Mouse (Mus musculus): ENCODE results near the gene Susd1. TPM values are rescaled to one million over a fixed set of nuclear protein-coding genes. Genes with fewer than 3 reads are reported as not detected.
"Not testable (repeated sequence)": the region's sequence is repeated elsewhere in the genome, so short reads cannot be mapped to it uniquely, and the experiment has no call there.

Susd1 gene
- polyA plus RNA-seq, 1 experiment from 2014 or later = 9.1 TPM

DNA sequence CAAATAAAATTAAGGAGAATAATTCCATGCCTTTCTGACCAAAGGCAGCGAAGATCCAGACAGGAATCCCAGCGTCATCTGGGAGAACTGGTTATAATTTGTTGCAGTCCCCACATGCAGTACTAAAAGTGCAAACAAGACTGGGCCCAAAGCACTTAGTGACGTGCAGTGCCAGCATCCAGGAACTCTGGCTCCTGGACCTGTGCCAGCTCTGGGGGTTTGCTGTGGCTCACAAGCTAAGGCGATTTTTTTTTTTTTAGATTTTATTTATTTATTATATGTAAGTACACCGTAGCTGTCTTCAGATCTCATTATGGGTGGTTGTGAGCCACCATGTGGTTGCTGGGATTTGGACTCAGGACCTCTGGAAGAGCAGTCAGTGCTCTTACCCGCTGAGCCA, 152.1 kb downstream of the Susd1 start:
- not testable (repeated sequence) for H3K36me3 ChIP-seq; H3K9ac ChIP-seq; H3K4me3 ChIP-seq (replicated peaks); H3K4me1 ChIP-seq; H3K27ac ChIP-seq; H3K27me3 ChIP-seq (replicated peaks); H3K4me2 ChIP-seq; ATAC-seq (ENCODE audit: insufficient read depth, low FRiP score, low read depth); H3K9me3 ChIP-seq
- WGBS = 62% methylated on average over 6 of the region's 6 CpGs

DNA sequence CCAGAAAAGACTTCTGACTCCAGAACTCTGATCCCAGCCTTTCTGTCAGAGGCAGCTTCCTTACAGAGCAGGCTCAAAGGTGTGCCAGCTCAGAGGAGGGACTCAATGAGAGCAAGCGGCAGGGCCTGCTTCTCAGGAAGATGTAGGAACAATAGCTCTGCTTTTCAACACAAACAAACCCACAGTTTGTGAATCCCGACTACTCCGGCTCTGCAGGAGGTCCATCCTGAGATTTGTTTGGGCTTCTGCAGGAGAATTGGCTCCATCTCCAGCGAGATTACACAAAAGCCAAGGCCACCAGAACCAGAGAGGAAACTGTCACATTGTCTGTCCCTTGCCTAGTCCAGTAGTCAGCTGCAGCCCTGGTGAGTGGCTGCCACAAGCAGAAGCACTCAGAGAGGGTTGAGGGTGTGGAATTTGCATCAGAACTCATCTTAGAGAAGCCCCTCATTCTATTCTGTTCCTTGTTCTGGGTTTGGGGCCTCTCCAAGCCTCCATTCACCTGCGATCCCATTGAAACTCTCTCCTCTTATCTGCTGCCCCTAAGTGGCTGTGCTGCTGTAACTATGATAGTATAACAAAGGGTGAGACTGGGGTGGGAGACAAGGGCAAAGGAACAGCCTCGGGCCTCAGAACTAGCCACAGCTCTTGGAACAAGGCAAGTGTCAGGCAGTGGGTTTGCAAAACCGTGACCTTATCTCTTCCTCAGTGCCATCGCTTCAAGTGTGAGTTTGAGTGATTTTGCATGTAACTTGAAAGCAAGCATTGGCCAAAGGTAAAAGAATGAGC, 155.5 kb downstream of the Susd1 start:
- Histone ChIP-seq H3K27ac (no peak overlapping the region), H3K4me1 (no peaks in the 10 kb centered on the region), H3K36me3 (no peaks in the 10 kb centered on the region), H3K27me3 (replicated peaks) (no peaks in the 10 kb centered on the region), H3K4me2 (no peak overlapping the region), H3K4me3 (replicated peaks) (no peak overlapping the region), H3K9ac (no peak overlapping the region), H3K9me3 (no peaks in the 10 kb centered on the region)
- WGBS = 44% methylated on average over 8 of the region's 8 CpGs
- ATAC-seq (ENCODE audit: insufficient read depth, low FRiP score, low read depth) = no peak

DNA sequence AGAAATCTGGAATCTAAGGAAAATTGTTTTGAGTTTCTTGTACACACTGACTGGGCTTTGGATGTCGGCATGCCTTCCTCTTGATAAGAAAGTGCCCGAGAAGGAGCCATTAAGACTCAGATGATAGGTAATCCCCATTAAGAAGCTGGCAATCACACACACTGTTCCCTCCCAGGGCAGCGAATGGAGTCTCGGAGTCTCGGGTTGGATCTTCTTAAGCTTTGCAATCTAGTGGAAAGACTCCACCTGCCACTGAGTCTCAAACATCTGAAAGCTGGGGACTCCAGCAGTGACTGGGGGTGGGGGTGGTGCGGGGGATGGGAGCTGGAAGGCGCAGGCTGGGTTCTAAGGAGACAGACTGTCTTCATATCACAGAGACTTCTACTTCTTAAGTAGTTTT, 156.3 kb downstream of the Susd1 start:
- H3K36me3 ChIP-seq = no peaks in the 10 kb centered on the region

DNA sequence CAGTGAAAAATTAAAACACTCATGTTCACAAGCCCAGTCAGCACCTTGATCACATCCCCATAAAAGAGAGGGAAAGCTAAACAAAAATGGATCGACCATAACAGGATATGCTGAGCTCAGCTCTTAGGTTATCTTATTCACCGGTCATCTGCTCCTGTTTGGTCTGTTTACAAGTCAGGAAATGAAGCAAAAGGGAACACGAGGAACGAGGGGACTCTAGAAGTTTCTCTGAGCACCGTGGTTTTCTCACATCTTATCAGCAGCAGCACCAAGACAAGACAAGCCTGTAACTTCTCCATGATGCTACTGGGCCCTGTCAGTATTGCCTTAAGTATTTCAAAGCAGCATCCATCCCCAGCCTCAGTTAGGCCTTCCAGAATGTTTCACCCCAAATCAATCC, 157.6 kb downstream of the Susd1 start:
- H3K9me3 ChIP-seq = no peaks in the 10 kb centered on the region
- no peak overlapping the region for H3K9ac ChIP-seq
- H3K27ac ChIP-seq = no peak overlapping the region
- H3K4me3 ChIP-seq (replicated peaks) = no peak overlapping the region
- no peak for ATAC-seq (ENCODE audit: insufficient read depth, low FRiP score, low read depth)
- no peaks in the 10 kb centered on the region for H3K4me1 ChIP-seq
- 50% methylated on average over 5 of the region's 5 CpGs for WGBS
- no peaks in the 10 kb centered on the region for H3K36me3 ChIP-seq
- no peaks in the 10 kb centered on the region for H3K27me3 ChIP-seq (replicated peaks)
- H3K4me2 ChIP-seq = no peak overlapping the region

More for the DNA sequence above, 156.3 kb downstream of the Susd1 start:
- Histone ChIP-seq H3K9me3 (no peaks in the 10 kb centered on the region), H3K27ac (no peak overlapping the region), H3K4me2 (no peak overlapping the region), H3K9ac (no peak overlapping the region), H3K4me1 (no peaks in the 10 kb centered on the region), H3K27me3 (replicated peaks) (no peaks in the 10 kb centered on the region), H3K4me3 (replicated peaks) (no peak overlapping the region)
- ATAC-seq (ENCODE audit: insufficient read depth, low FRiP score, low read depth) = no peak
- WGBS = 36% methylated on average over 7 of the region's 7 CpGs

DNA sequence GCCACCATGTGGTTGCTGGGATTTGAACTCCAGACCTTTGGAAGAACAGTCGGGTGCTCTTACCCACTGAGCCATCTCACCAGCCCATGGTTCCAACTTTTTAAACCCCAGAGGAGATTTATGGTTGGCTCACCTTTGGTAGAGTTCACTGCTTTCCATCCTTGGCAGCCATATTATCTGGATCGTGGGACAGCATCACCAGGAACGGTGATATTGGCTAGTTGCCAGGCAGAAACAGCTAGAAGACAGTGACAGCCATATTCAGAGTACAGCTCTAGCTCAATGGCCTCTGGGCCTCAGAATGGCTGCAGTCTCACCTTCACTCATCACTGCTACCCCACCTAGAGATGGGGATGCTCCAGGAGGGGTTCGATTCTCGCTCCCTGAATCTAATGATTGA, 159.3 kb downstream of the Susd1 start:
- H3K4me3 ChIP-seq (replicated peaks) = no peak overlapping the region
- H3K4me2 ChIP-seq = no peak overlapping the region
- no peak overlapping the region for H3K27ac ChIP-seq
- no peak overlapping the region for H3K9ac ChIP-seq
- no peaks in the 10 kb centered on the region for H3K36me3 ChIP-seq
- H3K4me1 ChIP-seq = no peaks in the 10 kb centered on the region
- no peaks in the 10 kb centered on the region for H3K27me3 ChIP-seq (replicated peaks)
- WGBS = 90% methylated on average over 5 of the region's 5 CpGs
- H3K9me3 ChIP-seq = no peaks in the 10 kb centered on the region
- ATAC-seq (ENCODE audit: insufficient read depth, low FRiP score, low read depth) = no peak

DNA sequence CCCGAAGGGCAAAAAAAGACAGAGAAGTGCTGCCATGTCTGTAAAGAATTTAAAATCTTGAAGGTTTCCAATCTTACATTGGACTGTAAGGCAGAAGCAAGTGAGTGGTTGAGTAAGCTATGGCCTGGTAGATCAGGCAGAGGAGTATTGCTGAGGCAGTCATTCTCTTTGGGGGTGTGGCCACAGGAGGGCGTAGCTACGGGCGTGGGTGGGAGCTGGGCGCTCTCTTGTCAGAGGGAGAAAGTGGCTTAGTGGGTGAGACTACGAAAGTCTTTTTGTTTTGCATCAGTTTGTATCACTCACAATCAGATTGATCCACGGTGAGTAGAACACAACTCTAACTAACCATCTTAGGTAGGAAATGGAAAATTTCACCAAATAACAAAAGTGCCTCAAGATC, 160.0 kb downstream of the Susd1 start:
- Histone ChIP-seq H3K9me3 (no peaks in the 10 kb centered on the region), H3K4me1 (no peaks in the 10 kb centered on the region), H3K27me3 (replicated peaks) (no peaks in the 10 kb centered on the region), H3K27ac (no peak overlapping the region), H3K36me3 (no peaks in the 10 kb centered on the region), H3K4me3 (replicated peaks) (no peak overlapping the region), H3K9ac (no peak overlapping the region), H3K4me2 (no peak overlapping the region)
- WGBS = 89% methylated on average over 7 of the region's 7 CpGs
- ATAC-seq (ENCODE audit: insufficient read depth, low FRiP score, low read depth) = no peak

DNA sequence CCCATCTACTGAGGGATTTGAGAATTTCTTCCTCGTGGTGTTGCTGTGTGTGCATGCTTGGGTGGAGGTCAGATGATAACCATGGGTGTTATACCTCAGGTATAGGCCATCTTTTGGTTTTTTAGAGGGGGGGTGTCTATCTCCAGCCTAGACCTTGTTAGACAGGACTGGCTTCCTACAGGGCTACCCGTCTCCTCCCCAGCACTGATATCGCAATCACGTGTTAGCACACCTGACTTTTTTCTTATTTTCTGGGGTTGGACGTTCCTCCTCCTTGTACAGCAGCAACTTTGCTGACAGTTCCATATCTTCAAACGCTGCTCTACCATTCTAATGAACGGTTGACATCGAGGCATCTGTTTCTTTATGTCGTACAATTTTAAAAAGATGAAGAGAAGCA, 160.5 kb downstream of the Susd1 start:
- no peak overlapping the region for H3K4me2 ChIP-seq
- no peak overlapping the region for H3K27ac ChIP-seq
- H3K27me3 ChIP-seq (replicated peaks) = no peaks in the 10 kb centered on the region
- no peaks in the 10 kb centered on the region for H3K4me1 ChIP-seq
- 86% methylated on average over 9 of the region's 9 CpGs for WGBS
- ATAC-seq (ENCODE audit: insufficient read depth, low FRiP score, low read depth) = no peak
- no peak overlapping the region for H3K4me3 ChIP-seq (replicated peaks)
- no peaks in the 10 kb centered on the region for H3K36me3 ChIP-seq
- no peak overlapping the region for H3K9ac ChIP-seq
- H3K9me3 ChIP-seq = no peaks in the 10 kb centered on the region

DNA sequence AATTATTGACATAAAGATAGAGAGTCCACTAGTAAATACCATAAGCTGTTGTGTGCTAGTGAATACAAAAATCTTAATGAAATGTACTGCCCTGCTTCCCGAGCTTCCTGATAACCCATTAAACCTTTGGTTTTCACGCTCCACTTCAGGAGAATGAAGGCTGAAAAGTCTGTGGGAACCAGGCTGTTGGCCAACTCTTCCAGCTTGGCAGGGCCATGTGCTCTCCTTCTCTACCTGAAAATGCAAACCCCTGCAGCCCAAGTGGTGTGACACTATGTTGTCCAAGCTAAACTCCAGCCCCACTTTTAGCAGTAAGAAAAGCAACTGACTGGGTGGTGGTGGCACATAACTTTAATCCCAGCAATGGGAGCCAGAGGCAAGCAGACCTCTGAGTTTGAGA, 162.5 kb downstream of the Susd1 start:
- 73% methylated on average over 2 of the region's 2 CpGs for WGBS
- H3K36me3 ChIP-seq = no peaks in the 10 kb centered on the region
- no peaks in the 10 kb centered on the region for H3K9me3 ChIP-seq
- no peak overlapping the region for H3K9ac ChIP-seq
- H3K27me3 ChIP-seq (replicated peaks) = no peaks in the 10 kb centered on the region
- no peak overlapping the region for H3K27ac ChIP-seq
- H3K4me3 ChIP-seq (replicated peaks) = no peak overlapping the region
- no peak overlapping the region for H3K4me2 ChIP-seq
- H3K4me1 ChIP-seq = no peaks in the 10 kb centered on the region
- no peak for ATAC-seq (ENCODE audit: insufficient read depth, low FRiP score, low read depth)

DNA sequence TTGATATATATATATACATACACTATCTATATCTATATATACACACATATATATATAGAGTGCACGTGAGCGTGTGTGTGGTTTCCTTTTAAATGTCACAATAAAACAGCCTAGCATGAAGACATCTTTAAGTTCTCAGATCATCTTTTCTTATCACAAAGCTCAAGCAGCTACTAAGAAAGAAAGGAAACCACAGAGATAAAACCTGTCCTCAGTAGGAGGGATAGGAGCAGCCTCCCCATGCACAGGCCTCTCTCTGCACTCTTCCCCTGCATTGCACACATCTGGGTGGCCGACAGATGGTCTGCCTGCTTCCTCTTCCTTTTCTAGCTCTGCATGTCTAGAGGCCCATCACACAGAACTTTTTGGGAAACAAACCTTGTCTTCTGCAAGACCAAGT, 162.9 kb downstream of the Susd1 start:
- H3K27me3 ChIP-seq (replicated peaks) = no peaks in the 10 kb centered on the region
- 71% methylated on average over 3 of the region's 3 CpGs for WGBS

DNA sequence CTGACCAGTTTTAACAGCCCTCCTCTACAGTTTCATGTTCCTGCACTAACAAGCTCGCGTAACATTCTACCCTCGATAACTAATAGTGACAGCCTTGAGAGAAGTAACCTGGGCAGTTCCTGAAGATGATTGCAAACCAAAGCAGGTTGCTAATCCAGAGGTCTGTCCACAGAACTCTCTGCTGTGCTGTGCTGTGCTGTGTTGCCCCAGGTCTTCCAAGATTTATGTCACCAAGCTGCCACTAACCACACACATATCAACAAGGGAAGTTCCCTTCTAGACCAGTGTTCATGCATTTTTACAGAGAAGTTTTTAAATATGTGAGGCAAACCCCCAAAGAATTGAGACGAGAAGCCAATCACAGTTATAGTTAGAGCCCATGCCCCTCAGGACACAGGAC, 164.3 kb downstream of the Susd1 start:
- Histone ChIP-seq H3K27ac (no peak overlapping the region), H3K4me1 (no peaks in the 10 kb centered on the region), H3K9me3 (no peaks in the 10 kb centered on the region), H3K4me2 (no peak overlapping the region), H3K36me3 (no peaks in the 10 kb centered on the region), H3K4me3 (replicated peaks) (no peak overlapping the region), H3K9ac (no peak overlapping the region), H3K27me3 (replicated peaks) (no peaks in the 10 kb centered on the region)
- WGBS = 67% methylated on average over 4 of the region's 4 CpGs
- ATAC-seq (ENCODE audit: insufficient read depth, low FRiP score, low read depth) = no peak

More for the DNA sequence above, 162.9 kb downstream of the Susd1 start:
- Histone ChIP-seq H3K27ac (no peak overlapping the region), H3K9me3 (no peaks in the 10 kb centered on the region), H3K4me1 (no peaks in the 10 kb centered on the region), H3K4me3 (replicated peaks) (no peak overlapping the region), H3K4me2 (no peak overlapping the region), H3K9ac (no peak overlapping the region), H3K36me3 (no peaks in the 10 kb centered on the region)
- peak; percentile 35; the same call in 1 of the 2 replicates for ATAC-seq (ENCODE audit: insufficient read depth, low FRiP score, low read depth)

DNA sequence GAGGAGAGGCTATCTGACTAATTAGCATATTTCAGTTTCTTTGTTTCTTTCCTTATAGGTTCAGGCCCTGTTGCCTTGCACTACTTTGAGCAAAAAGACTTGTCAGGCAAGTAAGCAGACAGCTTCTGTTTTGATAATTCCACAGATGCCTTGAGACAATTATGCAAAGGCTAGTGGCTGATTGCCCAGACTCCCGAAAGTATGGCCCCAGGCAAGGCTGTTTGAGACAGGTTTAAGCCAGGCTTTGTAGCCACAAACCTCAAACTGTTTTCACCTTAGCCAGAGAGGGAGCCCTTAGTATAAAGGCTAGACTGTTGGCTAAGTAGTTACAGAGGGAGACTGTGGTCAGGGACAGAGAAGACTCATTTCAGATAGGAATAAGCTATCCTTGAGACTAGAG, 165.1 kb downstream of the Susd1 start:
- no peak for ATAC-seq (ENCODE audit: insufficient read depth, low FRiP score, low read depth)
- no peaks in the 10 kb centered on the region for H3K4me1 ChIP-seq
- no peak overlapping the region for H3K4me3 ChIP-seq (replicated peaks)
- H3K9me3 ChIP-seq = no peaks in the 10 kb centered on the region
- H3K27ac ChIP-seq = no peak overlapping the region
- H3K36me3 ChIP-seq = no peaks in the 10 kb centered on the region
- H3K27me3 ChIP-seq (replicated peaks) = no peaks in the 10 kb centered on the region
- no peak overlapping the region for H3K4me2 ChIP-seq
- H3K9ac ChIP-seq = no peak overlapping the region
- whole genome bisulfite sequencing = 55% methylated on average over 1 of the region's 1 CpGs

DNA sequence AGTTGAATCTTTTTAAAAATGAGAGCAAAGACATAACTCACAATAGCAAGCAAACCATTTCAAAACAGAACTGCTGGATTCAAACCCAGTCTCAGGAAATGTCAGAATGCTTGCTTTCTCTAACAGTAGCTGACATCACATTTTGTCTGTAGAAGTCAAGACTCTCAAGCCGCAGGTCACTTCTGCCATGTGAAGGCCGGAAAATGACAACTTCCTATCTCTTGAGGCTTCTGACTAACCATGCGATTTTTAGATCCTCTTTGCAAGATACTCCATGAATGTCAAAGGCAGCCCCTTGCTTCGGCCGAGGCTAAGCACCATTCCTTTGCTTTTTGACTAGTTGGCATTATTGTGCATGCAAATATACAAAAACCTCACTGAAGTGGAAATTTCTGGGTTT, 172.8 kb downstream of the Susd1 start:
- Histone ChIP-seq H3K36me3 (no peaks in the 10 kb centered on the region), H3K27ac (no peak overlapping the region)
- no peak for ATAC-seq (ENCODE audit: insufficient read depth, low FRiP score, low read depth)

DNA sequence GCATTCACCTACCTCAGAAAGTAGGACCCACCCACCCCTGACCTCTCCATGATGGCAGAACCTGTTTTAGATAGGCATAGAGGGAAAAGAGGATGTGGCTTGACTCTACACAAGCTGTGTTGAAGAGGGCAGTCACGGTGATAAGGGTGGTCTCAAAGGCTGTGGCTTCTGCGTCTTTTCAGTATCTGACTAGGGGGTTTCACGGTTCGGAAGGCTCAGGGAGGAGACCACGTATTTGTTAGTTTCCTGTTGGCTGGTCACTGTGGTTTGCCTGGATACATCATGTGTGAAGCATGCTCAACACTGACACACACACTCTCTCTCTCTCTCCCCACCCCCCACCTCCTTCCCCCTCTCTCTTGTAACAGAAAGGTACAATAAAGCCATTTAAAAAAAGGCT, 173.3 kb downstream of the Susd1 start:
- Histone ChIP-seq H3K27ac (no peak overlapping the region), H3K36me3 (no peaks in the 10 kb centered on the region), H3K4me1 (no peaks in the 10 kb centered on the region), H3K27me3 (replicated peaks) (no peaks in the 10 kb centered on the region), H3K9ac (no peak overlapping the region), H3K4me3 (replicated peaks) (no peak overlapping the region), H3K9me3 (no peaks in the 10 kb centered on the region), H3K4me2 (no peak overlapping the region)
- WGBS = 90% methylated on average over 5 of the region's 5 CpGs
- ATAC-seq (ENCODE audit: insufficient read depth, low FRiP score, low read depth) = no peak

More for the DNA sequence above, 172.8 kb downstream of the Susd1 start:
- Histone ChIP-seq H3K4me3 (replicated peaks) (no peak overlapping the region), H3K4me1 (no peaks in the 10 kb centered on the region), H3K4me2 (no peak overlapping the region), H3K9me3 (no peaks in the 10 kb centered on the region), H3K9ac (no peak overlapping the region), H3K27me3 (replicated peaks) (no peaks in the 10 kb centered on the region)
- WGBS = 77% methylated on average over 5 of the region's 5 CpGs
